In the genomic region with DNA sequence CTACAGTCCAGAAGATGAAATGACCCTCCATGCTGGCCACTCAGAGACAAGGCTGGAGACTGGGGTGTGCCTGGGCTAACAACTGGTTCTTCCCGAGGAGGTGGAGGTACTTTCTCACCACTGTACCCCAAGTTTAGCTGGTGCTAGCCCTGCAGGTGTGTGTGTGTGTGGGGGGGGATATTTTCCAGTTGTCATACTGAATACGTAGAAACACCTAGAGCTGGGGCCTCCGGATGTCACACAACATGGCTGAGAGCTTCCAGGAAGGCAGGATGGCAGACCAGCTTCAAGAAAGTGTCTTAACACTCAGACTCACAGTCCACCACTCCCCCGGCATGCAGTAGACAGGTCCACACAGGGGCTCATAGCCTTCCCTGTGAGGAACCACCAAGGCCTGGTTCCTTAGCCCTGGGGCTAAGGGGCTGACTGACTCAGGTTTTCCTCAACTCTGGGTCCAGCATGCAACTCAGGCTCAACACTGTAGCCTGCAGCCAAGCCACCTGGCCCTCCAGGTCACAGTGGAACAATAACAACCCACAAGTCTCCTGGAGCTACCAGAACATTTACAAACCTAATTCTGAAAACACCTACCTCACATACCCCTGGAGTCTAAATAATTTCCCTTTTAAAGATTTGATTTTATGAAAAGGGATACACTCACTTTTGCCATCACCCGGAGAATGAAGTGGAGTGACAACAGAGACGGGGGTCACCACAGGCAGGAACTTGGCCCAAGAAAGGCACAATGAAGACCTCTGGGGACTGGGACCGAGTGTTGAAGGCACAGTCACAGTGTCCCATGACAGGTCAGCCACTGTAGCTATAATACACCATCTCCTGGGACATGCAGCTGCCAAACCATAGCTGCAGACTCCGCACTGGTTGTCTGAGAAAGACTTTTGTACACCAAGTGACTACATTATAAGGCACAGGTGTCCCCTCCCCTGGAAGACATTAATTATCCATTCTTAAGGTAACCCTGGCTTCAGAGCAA, we compare ENCODE assay signal across 8 mouse cellular contexts. TPM values are rescaled to one million over a fixed set of nuclear protein-coding genes. Genes with fewer than 3 reads are reported as not detected.
DNase-seq lines count a peak whose midpoint lies in the region; ATAC-seq and TF ChIP-seq lines count a peak whose summit lies in the region.

No protein-coding gene starts in this region.

- intact Hi-C loops in heart, adult 2 months (cut with DNase I): no loop called here
- intact Hi-C loops in heart, postnatal 14 days (cut with DNase I): no loop called here

- H3K9me3 ChIP-seq in lung, embryonic 14.5 days (ENCODE audit: low read depth, low read length): no peaks in the 10 kb centered on the region
- no peaks in the 10 kb centered on the region for H3K9me3 ChIP-seq in limb, embryonic 12.5 days

- H3K27me3 ChIP-seq in heart, adult 2 months (ENCODE audit: control insufficient read depth, insufficient read depth, low read length): no peaks in the 10 kb centered on the region
- H3K27me3 ChIP-seq in lung, embryonic 14.5 days (ENCODE audit: insufficient read depth, low read length): no peaks in the 10 kb centered on the region
- no peaks in the 10 kb centered on the region for H3K27me3 ChIP-seq in limb, embryonic 12.5 days
- no peaks in the 10 kb centered on the region for H3K27me3 ChIP-seq in thymus, adult 2 months (ENCODE audit: control insufficient read depth, insufficient read depth, low read length)

- H3K79me2 ChIP-seq in heart, adult 2 months (replicated peaks; ENCODE audit: control insufficient read depth, insufficient read depth, low read length): 0 out of 2 replicates have a peak, but pooled peaks cover 1% of the 10 kb centered on the region

- no peak overlapping the region for H3K9ac ChIP-seq in heart, adult 2 months (ENCODE audit: low read depth, low read length)
- H3K9ac ChIP-seq in lung, embryonic 14.5 days: no peak overlapping the region
- H3K9ac ChIP-seq in limb, embryonic 12.5 days (replicated peaks): no peak overlapping the region

- TF ChIP-seq POLR2A in heart, adult 2 months (IDR thresholded peaks at IDR 0.05; ENCODE audit: insufficient read depth, low read depth, low read length): no peak
- no peak for TF ChIP-seq POLR2A in thymus, adult 2 months (IDR thresholded peaks at IDR 0.05; ENCODE audit: control insufficient read depth, extremely low read depth, insufficient read depth, low read length, poor library complexity)

- TF ChIP-seq EP300 in heart, adult 2 months (IDR thresholded peaks at IDR 0.05; ENCODE audit: insufficient read depth, low read depth, low read length): no peak

- peaks cover 21% of the 10 kb centered on the region for H3K4me1 ChIP-seq in heart, adult 2 months (ENCODE audit: control insufficient read depth, insufficient read depth, low read length)
- no peaks in the 10 kb centered on the region for H3K4me1 ChIP-seq in lung, embryonic 14.5 days (ENCODE audit: insufficient read depth)
- peaks cover 14% of the 10 kb centered on the region for H3K4me1 ChIP-seq in limb, embryonic 12.5 days (replicated peaks)
- H3K4me1 ChIP-seq in thymus, adult 2 months (replicated peaks; ENCODE audit: control insufficient read depth, insufficient read depth, low read length): peaks cover 58% of the 10 kb centered on the region

- no peak overlapping the region for H3K4me2 ChIP-seq in lung, embryonic 14.5 days
- H3K4me2 ChIP-seq in limb, embryonic 12.5 days: no peak overlapping the region

- H3K4me3 ChIP-seq in heart, adult 2 months: no peak overlapping the region
- H3K4me3 ChIP-seq in lung, embryonic 14.5 days (ENCODE audit: low read depth, low read length): no peak overlapping the region
- H3K4me3 ChIP-seq in limb, embryonic 12.5 days (replicated peaks): no peak overlapping the region
- peak overlapping the region; percentile 17; the same call in 1 of the 2 replicates for H3K4me3 ChIP-seq in thymus, adult 2 months (ENCODE audit: control insufficient read depth, insufficient read depth, low read length)

- H3K27ac ChIP-seq in heart, adult 2 months: peak overlapping the region; percentile 97
- peak overlapping the region; percentile 70; the same call in 1 of the 2 replicates for H3K27ac ChIP-seq in lung, embryonic 14.5 days (ENCODE audit: low read depth)
- H3K27ac ChIP-seq in limb, embryonic 12.5 days: 0 out of 2 replicates have a peak overlapping the region, but pooled peaks have one; percentile 37
- peak overlapping the region; percentile 97 for H3K27ac ChIP-seq in thymus, adult 2 months (ENCODE audit: control insufficient read depth, insufficient read depth, low read length)

- TF ChIP-seq CTCF in heart, adult 2 months (IDR thresholded peaks at IDR 0.05): no peak
- TF ChIP-seq CTCF in lung, embryonic 14.5 days (IDR thresholded peaks at IDR 0.05; ENCODE audit: low read depth): no peak
- no peak for TF ChIP-seq CTCF in thymus, adult 2 months (IDR thresholded peaks at IDR 0.05; ENCODE audit: borderline replicate concordance, control insufficient read depth, extremely low read depth, insufficient read depth, low read length, poor library complexity)

- H3K36me3 ChIP-seq in heart, adult 2 months (ENCODE audit: control insufficient read depth, insufficient read depth, low read length): no peaks in the 10 kb centered on the region
- no peaks in the 10 kb centered on the region for H3K36me3 ChIP-seq in lung, embryonic 14.5 days (ENCODE audit: insufficient read depth)
- H3K36me3 ChIP-seq in limb, embryonic 12.5 days: 0 out of 2 replicates have a peak, but pooled peaks cover 3% of the 10 kb centered on the region
- no peaks in the 10 kb centered on the region for H3K36me3 ChIP-seq in thymus, adult 2 months (ENCODE audit: control insufficient read depth, insufficient read depth, low read length)

- DNase-seq in heart, adult 2 months: no peak
- no peak for DNase-seq in heart, postnatal 14 days
- DNase-seq in lung, embryonic 14.5 days: no peak
- DNase-seq in lung, postnatal 4 days: no peak
- DNase-seq in thymus, adult 2 months: peak; percentile 39
- DNase-seq in yolk sac, embryonic 10.5 days (ENCODE audit: low spot score): no peak
- no peak for DNase-seq in gastrocnemius, adult 8-10 months (ENCODE audit: low spot score in 2 of 2)

- 79% methylated on average over 8 of the region's 8 CpGs for WGBS in heart, adult 2 months
- WGBS in lung, embryonic 14.5 days: 87% methylated on average over 8 of the region's 8 CpGs
- 88% methylated on average over 8 of the region's 8 CpGs for WGBS in limb, embryonic 12.5 days
- 54% methylated on average over 8 of the region's 8 CpGs for WGBS in thymus, adult 2 months

- no peak for ATAC-seq in lung, embryonic 14.5 days (ENCODE audit: insufficient read depth)
- ATAC-seq in limb, embryonic 12.5 days (ENCODE audit: insufficient number of reproducible peaks, insufficient read depth, low FRiP score, low TSS enrichment, low read depth): no peak

RNA-seq across cellular contexts. Expression of a gene that starts 53.3 kb away (rescaled TPM):
- total RNA-seq in heart, adult 2 months (2021): 100 to 1,000 TPM; 209 to 232 TPM
- 286 and 366 TPM in 2 replicates for polyA plus RNA-seq in heart, adult 2 months (2012; rRNA removed)
- 100 to 1,000 TPM; 246 to 265 TPM for total RNA-seq in heart, postnatal 14 days (2021)
- polyA plus RNA-seq in lung, embryonic 14.5 days (2014; fragmentation: Nextera tagmentation; extraction: Ambion mirVana): 59.7 and 62.1 TPM in 2 replicates
- polyA plus RNA-seq in limb, embryonic 12.5 days (2016; fragmentation: Nextera tagmentation; extraction: Ambion mirVana): 48.7 and 52.7 TPM in 2 replicates
- polyA plus RNA-seq in thymus, adult 2 months (2012; rRNA removed): 386 and 423 TPM in 2 replicates
- 100 to 1,000 TPM; 107 to 126 (median 122) TPM for total RNA-seq in gastrocnemius, adult 8-10 months (2022)

RNA-seq across cellular contexts. Expression of a gene that starts 54.5 kb away (rescaled TPM):
- total RNA-seq in heart, adult 2 months (2021): 10 to 100 TPM; 43.8 to 52.9 TPM
- polyA plus RNA-seq in heart, adult 2 months (2012; rRNA removed): 37.4 and 51.5 TPM in 2 replicates
- 10 to 100 TPM; 42.0 to 42.8 TPM for total RNA-seq in heart, postnatal 14 days (2021)
- polyA plus RNA-seq in lung, embryonic 14.5 days (2014; fragmentation: Nextera tagmentation; extraction: Ambion mirVana): 15.7 and 18.0 TPM in 2 replicates
- polyA plus RNA-seq in limb, embryonic 12.5 days (2016; fragmentation: Nextera tagmentation; extraction: Ambion mirVana): 17.0 and 18.8 TPM in 2 replicates
- 96.0 and 105 TPM in 2 replicates for polyA plus RNA-seq in thymus, adult 2 months (2012; rRNA removed)
- total RNA-seq in gastrocnemius, adult 8-10 months (2022): 10 to 100 TPM; 36.9 to 57.4 (median 42.2) TPM

Comparison
In these comparisons a context has a peak if more than half of its experiments do, and no peak if none do; other contexts are left out.
1. H3K27ac ChIP-seq: peak in every context shown above with its lines; median percentile 97 in heart, adult 2 months; 97 in thymus, adult 2 months; 70 in lung, embryonic 14.5 days; 37 in limb, embryonic 12.5 days.